Mouse (Mus musculus) heart, postnatal 0 days (tissue): ENCODE measurements around the gene Armc12. TPM values are rescaled to one million over a fixed set of nuclear protein-coding genes. Genes with fewer than 3 reads are reported as not detected.

Experiments
- ATAC-seq: fragments of 200-750 bp; cut with Nextera tagmentation; 2 replicates; pipeline ENCODE4 v1.8.0; 2017; ENCODE audit warnings: low read depth, moderate number of reproducible peaks, moderate library complexity; ENCODE audit not compliant: insufficient read depth
- DNase-seq: peaks from one replicate; pipeline ENCODE4 v3.0.0-alpha.2; 2016; ENCODE audit warnings: low spot score
- H3K27ac ChIP-seq: fragments of 300-500 bp; sonication (generic); 2 replicates; pipeline ENCODE4 v1.5.1; 2014; ENCODE audit warnings: low read depth, mild to moderate bottlenecking
- H3K27me3 ChIP-seq: fragments of 300-500 bp; sonication (generic); 2 replicates; pipeline ENCODE4 v1.6.1; 2014; ENCODE audit warnings: low read length, mixed read lengths; ENCODE audit not compliant: control insufficient read depth, insufficient read depth
- H3K36me3 ChIP-seq: fragments of 300-500 bp; sonication (generic); replicated peaks from 2 replicates; pipeline ENCODE4 v1.6.1; 2014; ENCODE audit warnings: low read length, mixed read lengths; ENCODE audit not compliant: control insufficient read depth, insufficient read depth
- H3K4me1 ChIP-seq: fragments of 300-500 bp; sonication (generic); 2 replicates; pipeline ENCODE4 v1.6.1; 2014; ENCODE audit warnings: antibody characterized with exemption; ENCODE audit not compliant: control insufficient read depth, insufficient read depth
- H3K4me2 ChIP-seq: fragments of 300-500 bp; sonication (generic); 2 replicates; pipeline ENCODE4 v1.6.1; 2014; ENCODE audit warnings: low read depth, mild to moderate bottlenecking, low read length, moderate library complexity
- H3K4me3 ChIP-seq: fragments of 300-500 bp; sonication (generic); 2 replicates; pipeline ENCODE4 v1.5.1; 2014; ENCODE audit warnings: low read depth, low read length
- H3K9ac ChIP-seq: fragments of 300-500 bp; sonication (generic); replicated peaks from 2 replicates; pipeline ENCODE4 v1.6.1; 2014; ENCODE audit warnings: low read depth, low read length, mixed read lengths
- H3K9me3 ChIP-seq: fragments of 300-500 bp; sonication (generic); replicated peaks from 2 replicates; pipeline ENCODE4 v1.6.1; 2016; ENCODE audit warnings: low read length; ENCODE audit not compliant: control insufficient read depth
- CTCF ChIP-seq: IDR thresholded peaks from 2 replicates; pipeline ENCODE4 v1.5.1; 2016; ENCODE audit warnings: antibody characterized with exemption, control low read depth, low read depth
- EP300 ChIP-seq: IDR thresholded peaks from 2 replicates; pipeline ENCODE4 v1.6.1; 2016; ENCODE audit warnings: antibody characterized with exemption, low read depth
- WGBS: fragments of 180-500 bp; shearing (Covaris S2); extraction: QIAGEN DNeasy Blood & Tissue Kit; methylation state at CpG from one replicate; pipeline ENCODE4 v1.1.7; 2014; 5-methylcytosine and 5-hydroxymethylcytosine counted together
- microRNA-seq: library from miRNA; unstranded; fragments of <30 nt; microRNA quantifications from one replicate; pipeline ENCODE4, GENCODE M21; 2016
- polyA plus RNA-seq: library from polyadenylated mRNA; unstranded; fragments of >200 nt; fragmentation: Nextera tagmentation; extraction: Ambion mirVana; gene quantifications from 2 replicates; pipeline ENCODE4 v1.2.1, GENCODE M21; 2015
- total RNA-seq: library from RNA; depleted of rRNA; stranded (reverse); fragments of >200 nt; gene quantifications from 2 replicates; pipeline ENCODE4 v1.2.3, GENCODE M21; 2014; ENCODE audit warnings: low replicate concordance; rRNA removed

Gene Armc12
- total and polyA plus RNA-seq, 2 experiments from 2014 or later: not detected

- Histone ChIP-seq H3K27ac (no peak within 1 kb of the TSS), H3K4me2 (peak within 1 kb of the TSS; percentile 29; the same call in 1 of the 2 replicates), H3K4me3 (0 out of 2 replicates have a peak within 1 kb of the TSS, but pooled peaks have one; percentile 14), H3K4me1 (no peaks in the 10 kb centered on the region), H3K9ac (no peak within 1 kb of the TSS), H3K27me3 (peaks cover 10% of the 10 kb centered on the region; the same call in 1 of the 2 replicates), H3K36me3 (no peaks in the 10 kb centered on the region), H3K9me3 (no peaks in the 10 kb centered on the region)
- 14% methylated on average over 49 of the region's 50 CpGs for WGBS
- TF ChIP-seq CTCF (no peak), EP300 (no peak)
- peak; percentile 83 for ATAC-seq
- DNase-seq: peak; percentile 7
These were observed 44.9 kb downstream of the Armc12 start, which contains the start of gene Lhfpl5 for GRCm38 (mm10) chr17:28575244-28576125. TSS of gene Lhfpl5 (plus strand) at chr17:28575641.

GRCm38 (mm10) chr17:28580396-28580795 lies 49.8 kb downstream of the Armc12 start:
- no peak overlapping the region for H3K4me2 ChIP-seq
- H3K27me3 ChIP-seq: peaks cover 6% of the 10 kb centered on the region; the same call in 1 of the 2 replicates
- H3K9me3 ChIP-seq: no peaks in the 10 kb centered on the region
- ATAC-seq (peak; percentile 88), DNase-seq (peak; percentile 81)
- H3K9ac ChIP-seq: no peak overlapping the region
- H3K4me1 ChIP-seq: no peaks in the 10 kb centered on the region
- 7% methylated on average over 9 of the region's 9 CpGs for WGBS
- H3K36me3 ChIP-seq: no peaks in the 10 kb centered on the region
- H3K27ac ChIP-seq: no peak overlapping the region
- H3K4me3 ChIP-seq: no peak overlapping the region
- TF ChIP-seq CTCF (no peak), EP300 (no peak)

- H3K9me3 ChIP-seq: no peaks in the 10 kb centered on the region
- no peaks in the 10 kb centered on the region for H3K36me3 ChIP-seq
- 0 out of 2 replicates have a peak, but pooled peaks cover 2% of the 10 kb centered on the region for H3K27me3 ChIP-seq
- no peak for DNase-seq
- no peaks in the 10 kb centered on the region for H3K4me1 ChIP-seq
- TF ChIP-seq EP300 (no peak), CTCF (no peak)
- no peak overlapping the region for H3K4me3 ChIP-seq
- H3K27ac ChIP-seq: no peak overlapping the region
- no peak for ATAC-seq
- no peak overlapping the region for H3K9ac ChIP-seq
- 49% methylated on average over 2 of the region's 2 CpGs for WGBS
- no peak overlapping the region for H3K4me2 ChIP-seq
These were observed 50.5 kb downstream of the Armc12 start for GRCm38 (mm10) chr17:28581056-28581455.

- no peak for ATAC-seq
- Histone ChIP-seq H3K27me3 (no peaks in the 10 kb centered on the region), H3K4me2 (no peak overlapping the region), H3K9ac (no peak overlapping the region), H3K4me1 (no peaks in the 10 kb centered on the region), H3K36me3 (peaks cover 37% of the 10 kb centered on the region), H3K4me3 (no peak overlapping the region), H3K27ac (no peak overlapping the region), H3K9me3 (no peaks in the 10 kb centered on the region)
- WGBS: 80% methylated on average over 3 of the region's 3 CpGs
- no peak for TF ChIP-seq EP300
- TF ChIP-seq CTCF: no peak
- no peak for DNase-seq
These were observed 55.9 kb downstream of the Armc12 start for GRCm38 (mm10) chr17:28586509-28586908.

- 65% methylated on average over 2 of the region's 2 CpGs for WGBS
- Histone ChIP-seq H3K4me3 (no peak overlapping the region), H3K4me1 (0 out of 2 replicates have a peak, but pooled peaks cover 6% of the 10 kb centered on the region), H3K9ac (no peak overlapping the region), H3K27ac (no peak overlapping the region), H3K4me2 (no peak overlapping the region), H3K36me3 (peaks cover 45% of the 10 kb centered on the region), H3K27me3 (no peaks in the 10 kb centered on the region), H3K9me3 (no peaks in the 10 kb centered on the region)
- TF ChIP-seq EP300 (no peak), CTCF (no peak)
- ATAC-seq (no peak), DNase-seq (no peak)
These were observed 58.0 kb downstream of the Armc12 start for GRCm38 (mm10) chr17:28588591-28588990.

Small RNA genes lying within 50 kb of the gene (microRNA-seq; reads per million reads assigned to microRNA genes)
- not detected for gene Gm25195
- gene Mir6969: not detected

Other genes with a start within 250 kb of the Armc12 start
- gene Fance, start 217.3 kb upstream of the Armc12 start, total RNA-seq: 14.1 and 21.7 TPM in 2 replicates
- 13.8 and 14.1 TPM in 2 replicates for gene Fance, start 217.3 kb upstream of the Armc12 start, polyA plus RNA-seq
- gene Rpl10a, start 202.3 kb upstream of the Armc12 start, total RNA-seq: 817 and 939 TPM in 2 replicates
- gene Rpl10a, start 202.3 kb upstream of the Armc12 start, polyA plus RNA-seq: 255 and 273 TPM in 2 replicates
- gene Tead3, start 180.0 kb upstream of the Armc12 start, total RNA-seq: 13.1 and 19.7 TPM in 2 replicates
- 3.2 and 3.3 TPM in 2 replicates for gene Tead3, start 180.0 kb upstream of the Armc12 start, polyA plus RNA-seq
- gene Tulp1, start 165.6 kb upstream of the Armc12 start, total RNA-seq: 0.61 and 5.3 TPM in 2 replicates
- gene Tulp1, start 165.6 kb upstream of the Armc12 start, polyA plus RNA-seq: 0.86 and 1.3 TPM in 2 replicates
- 19.4 and 37.3 TPM in 2 replicates for gene Fkbp5, start 13.3 kb upstream of the Armc12 start, total RNA-seq
- 7.6 and 8.3 TPM in 2 replicates for gene Fkbp5, start 13.3 kb upstream of the Armc12 start, polyA plus RNA-seq
- not detected in 2 replicates for gene Clpsl2, start 18.6 kb downstream of the Armc12 start, total RNA-seq
- gene Clpsl2, start 18.6 kb downstream of the Armc12 start, polyA plus RNA-seq: not detected in 2 replicates
- not detected in 2 replicates for gene Clps, start 30.0 kb downstream of the Armc12 start, total RNA-seq
- not detected in 2 replicates for gene Clps, start 30.0 kb downstream of the Armc12 start, polyA plus RNA-seq
- not detected in 2 replicates for gene Lhfpl5, start 44.8 kb downstream of the Armc12 start, total RNA-seq
- gene Lhfpl5, start 44.8 kb downstream of the Armc12 start, polyA plus RNA-seq: 0.07 and 0.10 TPM in 2 replicates
- 16.6 and 21.0 TPM in 2 replicates for gene Srpk1, start 91.9 kb downstream of the Armc12 start, total RNA-seq
- gene Srpk1, start 91.9 kb downstream of the Armc12 start, polyA plus RNA-seq: 29.3 and 29.9 TPM in 2 replicates
- gene Slc26a8, start 159.4 kb downstream of the Armc12 start, total RNA-seq: not detected in 2 replicates
- gene Slc26a8, start 159.4 kb downstream of the Armc12 start, polyA plus RNA-seq: 0.29 and 0.36 TPM in 2 replicates
- 29.5 and 47.7 TPM in 2 replicates for gene Mapk14, start 160.5 kb downstream of the Armc12 start, total RNA-seq
- 17.8 and 19.4 TPM in 2 replicates for gene Mapk14, start 160.5 kb downstream of the Armc12 start, polyA plus RNA-seq
- not detected in 2 replicates for gene AC170998.1, start 195.3 kb downstream of the Armc12 start, total RNA-seq
- 1.00 and 1.2 TPM in 2 replicates for gene AC170998.1, start 195.3 kb downstream of the Armc12 start, polyA plus RNA-seq
- gene Mapk13, start 238.5 kb downstream of the Armc12 start, total RNA-seq: 0.65 and 3.8 TPM in 2 replicates
- 0.78 and 1.1 TPM in 2 replicates for gene Mapk13, start 238.5 kb downstream of the Armc12 start, polyA plus RNA-seq